Mouse (Mus musculus) kidney, postnatal 0 days (tissue): ENCODE data around the gene Efcc1. TPM values are rescaled to one million over a fixed set of nuclear protein-coding genes. Genes with fewer than 3 reads are reported as not detected.

Experiments
- ATAC-seq: fragments of 200-750 bp; cut with Nextera tagmentation; replicated peaks from 2 replicates; pipeline ENCODE4 v1.8.0; 2017; ENCODE audit warnings: low read depth, moderate number of reproducible peaks, moderate TSS enrichment, moderate library complexity; ENCODE audit not compliant: low FRiP score
- DNase-seq: peaks from one replicate; pipeline ENCODE4 v3.0.0-alpha.2; 2016; ENCODE audit warnings: low spot score
- H3K27ac ChIP-seq: fragments of 300-500 bp; sonication (generic); 2 replicates; pipeline ENCODE4 v1.5.1; 2014; ENCODE audit warnings: mild to moderate bottlenecking
- H3K27me3 ChIP-seq: fragments of 300-500 bp; sonication (generic); 2 replicates; pipeline ENCODE4 v1.6.1; 2014; ENCODE audit warnings: low read length, mixed read lengths; ENCODE audit not compliant: insufficient read depth
- H3K36me3 ChIP-seq: fragments of 300-500 bp; sonication (generic); 2 replicates; pipeline ENCODE4 v1.6.1; 2014; ENCODE audit warnings: low read length, mixed read lengths; ENCODE audit not compliant: insufficient read depth
- H3K4me1 ChIP-seq: fragments of 300-500 bp; sonication (generic); replicated peaks from 2 replicates; pipeline ENCODE4 v1.6.1; 2014; ENCODE audit warnings: antibody characterized with exemption, low read length, mixed read lengths; ENCODE audit not compliant: insufficient read depth
- H3K4me2 ChIP-seq: fragments of 300-500 bp; sonication (generic); 2 replicates; pipeline ENCODE4 v1.6.1; 2014; ENCODE audit warnings: mild to moderate bottlenecking, low read length, moderate library complexity, mixed read lengths
- H3K4me3 ChIP-seq: fragments of 300-500 bp; sonication (generic); replicated peaks from 2 replicates; pipeline ENCODE4 v1.5.1; 2014; ENCODE audit warnings: low read depth, low read length
- H3K9ac ChIP-seq: fragments of 300-500 bp; sonication (generic); 2 replicates; pipeline ENCODE4 v1.6.1; 2014; ENCODE audit warnings: low read depth, low read length
- H3K9me3 ChIP-seq: fragments of 300-500 bp; sonication (generic); replicated peaks from 2 replicates; pipeline ENCODE4 v1.6.1; 2016; ENCODE audit warnings: low read length, inconsistent platforms, mixed read lengths
- CTCF ChIP-seq: IDR thresholded peaks from 2 replicates; pipeline ENCODE4 v1.5.1; 2016; ENCODE audit warnings: antibody characterized with exemption, low read depth, mild to moderate bottlenecking, moderate library complexity
- WGBS: fragments of 180-500 bp; shearing (Covaris S2); extraction: QIAGEN DNeasy Blood & Tissue Kit; methylation state at CpG from one replicate; pipeline ENCODE4 v1.1.7; 2014; 5-methylcytosine and 5-hydroxymethylcytosine counted together
- polyA plus RNA-seq: library from polyadenylated mRNA; unstranded; fragments of >200 nt; fragmentation: Nextera tagmentation; extraction: Ambion mirVana; gene quantifications from 2 replicates; pipeline ENCODE4 v1.2.1, GENCODE M21; 2015

Gene Efcc1
- polyA plus RNA-seq = 1.7 and 2.0 TPM in 2 replicates

GRCm38 (mm10) chr6:87730591-87731462, at the start of gene Efcc1:
Gene Efcc1 (plus strand): TSS chr6:87730869.
- no peaks in the 10 kb centered on the region for H3K9me3 ChIP-seq
- WGBS = under 1% methylated on average over 89 of the region's 90 CpGs
- H3K27ac ChIP-seq = no peak within 1 kb of the TSS; the same call in 1 of the 2 replicates

GRCm38 (mm10) chr6:87695947-87696346, 34.7 kb upstream of the Efcc1 start:
- no peak overlapping the region for H3K4me3 ChIP-seq
- DNase-seq (no peak), ATAC-seq (no peak)
- WGBS = 61% methylated on average over 3 of the region's 3 CpGs
- no peaks in the 10 kb centered on the region for H3K4me1 ChIP-seq
- no peaks in the 10 kb centered on the region for H3K36me3 ChIP-seq
- no peak overlapping the region for H3K27ac ChIP-seq
- no peaks in the 10 kb centered on the region for H3K9me3 ChIP-seq
- H3K9ac ChIP-seq = no peak overlapping the region
- no peak overlapping the region for H3K4me2 ChIP-seq
- no peaks in the 10 kb centered on the region for H3K27me3 ChIP-seq
- TF ChIP-seq CTCF = no peak

More at GRCm38 (mm10) chr6:87730591-87731462, at the start of gene Efcc1:
- peak; percentile 33 for TF ChIP-seq CTCF
- peak within 1 kb of the TSS; percentile 57 for H3K4me3 ChIP-seq
- peak; percentile 64 for ATAC-seq
- peak within 1 kb of the TSS; percentile 62 for H3K9ac ChIP-seq
- H3K4me2 ChIP-seq = peak within 1 kb of the TSS; percentile 98
- peaks cover 27% of the 10 kb centered on the region for H3K27me3 ChIP-seq
- no peaks in the 10 kb centered on the region for H3K36me3 ChIP-seq
- peak; percentile 69 for DNase-seq
- peaks cover 9% of the 10 kb centered on the region for H3K4me1 ChIP-seq

GRCm38 (mm10) chr6:87696544-87696943, 34.1 kb upstream of the Efcc1 start:
- Histone ChIP-seq H3K9ac (no peak overlapping the region), H3K27ac (no peak overlapping the region), H3K4me1 (no peaks in the 10 kb centered on the region), H3K9me3 (no peaks in the 10 kb centered on the region), H3K27me3 (no peaks in the 10 kb centered on the region), H3K36me3 (no peaks in the 10 kb centered on the region), H3K4me2 (no peak overlapping the region), H3K4me3 (no peak overlapping the region)
- WGBS = 94% methylated on average over 4 of the region's 4 CpGs
- TF ChIP-seq CTCF = no peak
- ATAC-seq (no peak), DNase-seq (no peak)

GRCm38 (mm10) chr6:87706246-87706645, 24.4 kb upstream of the Efcc1 start:
- H3K4me1 ChIP-seq = no peaks in the 10 kb centered on the region
- no peaks in the 10 kb centered on the region for H3K27me3 ChIP-seq
- DNase-seq = peak; percentile 50
- no peak overlapping the region for H3K4me2 ChIP-seq
- 44% methylated on average over 3 of the region's 3 CpGs for WGBS
- no peaks in the 10 kb centered on the region for H3K9me3 ChIP-seq
- H3K9ac ChIP-seq = no peak overlapping the region
- no peak overlapping the region for H3K27ac ChIP-seq
- ATAC-seq = no peak
- H3K36me3 ChIP-seq = no peaks in the 10 kb centered on the region
- H3K4me3 ChIP-seq = no peak overlapping the region
- TF ChIP-seq CTCF = peak; percentile 58; the same call in 1 of the 2 replicates

GRCm38 (mm10) chr6:87712311-87712710, 18.4 kb upstream of the Efcc1 start:
- no peak overlapping the region for H3K9ac ChIP-seq
- no peaks in the 10 kb centered on the region for H3K9me3 ChIP-seq
- no peaks in the 10 kb centered on the region for H3K36me3 ChIP-seq
- TF ChIP-seq CTCF = no peak
- 85% methylated on average over 4 of the region's 4 CpGs for WGBS
- no peak overlapping the region for H3K4me3 ChIP-seq
- no peaks in the 10 kb centered on the region for H3K27me3 ChIP-seq
- no peak overlapping the region for H3K4me2 ChIP-seq
- H3K27ac ChIP-seq = no peak overlapping the region
- DNase-seq = no peak
- H3K4me1 ChIP-seq = no peaks in the 10 kb centered on the region
- no peak for ATAC-seq

GRCm38 (mm10) chr6:87714091-87714490, 16.6 kb upstream of the Efcc1 start:
- Histone ChIP-seq H3K9ac (no peak overlapping the region), H3K9me3 (no peaks in the 10 kb centered on the region), H3K4me2 (no peak overlapping the region), H3K4me1 (no peaks in the 10 kb centered on the region), H3K27me3 (no peaks in the 10 kb centered on the region), H3K36me3 (no peaks in the 10 kb centered on the region), H3K27ac (no peak overlapping the region), H3K4me3 (no peak overlapping the region)
- TF ChIP-seq CTCF = no peak
- DNase-seq (no peak), ATAC-seq (no peak)
- WGBS = 86% methylated on average over 4 of the region's 4 CpGs
